Mouse (Mus musculus) right cerebral cortex, postnatal 4 days (tissue): ENCODE results near the gene Cuedc1.

ENCODE experiments used
- DNase-seq: peaks from one replicate; pipeline ENCODE4 v3.0.0-alpha.2; 2022

Cuedc1 gene

DNA sequence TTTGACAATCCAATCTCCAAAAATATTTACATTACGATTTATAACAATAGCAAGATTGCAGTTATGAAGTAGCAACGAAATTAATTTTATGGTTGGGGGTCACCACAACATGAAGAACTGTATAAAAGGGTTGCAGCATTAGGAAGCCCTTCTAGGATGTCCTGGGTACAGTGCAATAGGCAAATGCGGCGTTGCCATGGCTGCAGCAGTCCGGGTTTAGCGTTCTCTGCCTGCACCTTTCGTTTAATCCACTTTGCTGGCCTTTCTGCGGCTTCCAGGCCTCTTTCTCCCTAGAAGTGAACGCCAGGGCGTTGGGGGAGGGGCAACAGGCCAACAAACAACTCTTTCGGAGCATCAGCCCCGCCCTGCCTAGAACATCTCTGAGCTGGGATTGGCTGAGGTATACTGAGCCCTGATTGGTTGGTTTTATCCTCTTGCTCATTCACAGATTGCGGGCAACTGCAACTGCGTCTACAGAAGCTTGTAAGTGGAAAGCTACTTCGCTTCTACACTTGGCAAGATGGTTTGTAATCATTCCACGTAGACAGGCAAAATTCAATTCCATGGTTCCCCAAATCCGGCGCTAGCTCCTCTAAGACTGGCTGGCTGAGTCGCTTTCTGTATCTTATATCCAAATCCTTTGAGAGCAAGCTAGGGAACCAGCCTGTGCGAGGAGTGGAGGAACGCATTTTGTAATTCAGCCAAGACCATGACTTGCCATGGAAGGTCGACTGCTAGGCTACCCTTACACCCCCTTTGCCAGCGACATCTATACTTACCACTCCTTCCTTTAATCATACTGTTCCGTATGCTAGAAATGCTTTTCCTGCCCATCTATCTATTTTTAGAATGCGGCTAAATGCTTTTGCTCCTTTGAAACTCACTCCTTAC lies 10.9 kb upstream of the Cuedc1 start:
- DNase-seq: peak; percentile 90

GRCm38 (mm10) chr11:88089150-88089549 lies 8.7 kb upstream of the Cuedc1 start:
- no peak for DNase-seq

DNA sequence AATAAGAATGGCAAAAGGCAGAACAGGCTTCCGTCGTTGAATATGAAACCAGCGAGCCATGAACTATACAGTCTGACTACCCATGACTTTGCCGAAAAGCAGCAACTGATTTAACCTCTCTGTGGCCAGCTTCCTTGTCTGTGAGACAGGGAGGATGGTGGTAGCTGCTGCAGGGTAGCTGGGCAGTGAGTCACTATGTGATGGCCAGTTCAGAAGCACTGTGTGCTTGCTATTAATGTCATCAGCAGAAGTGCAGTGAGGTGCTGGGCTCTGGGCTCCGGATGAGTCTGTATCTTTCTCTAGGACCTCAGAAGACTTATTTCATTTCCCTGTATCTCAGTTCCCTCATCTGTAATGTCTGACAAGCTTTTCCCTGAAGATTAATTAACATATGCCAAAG lies 7.6 kb upstream of the Cuedc1 start:
- DNase-seq: no peak

- DNase-seq: no peak
Observed at GRCm38 (mm10) chr11:88091949-88092348, 5.9 kb upstream of the Cuedc1 start.

DNA sequence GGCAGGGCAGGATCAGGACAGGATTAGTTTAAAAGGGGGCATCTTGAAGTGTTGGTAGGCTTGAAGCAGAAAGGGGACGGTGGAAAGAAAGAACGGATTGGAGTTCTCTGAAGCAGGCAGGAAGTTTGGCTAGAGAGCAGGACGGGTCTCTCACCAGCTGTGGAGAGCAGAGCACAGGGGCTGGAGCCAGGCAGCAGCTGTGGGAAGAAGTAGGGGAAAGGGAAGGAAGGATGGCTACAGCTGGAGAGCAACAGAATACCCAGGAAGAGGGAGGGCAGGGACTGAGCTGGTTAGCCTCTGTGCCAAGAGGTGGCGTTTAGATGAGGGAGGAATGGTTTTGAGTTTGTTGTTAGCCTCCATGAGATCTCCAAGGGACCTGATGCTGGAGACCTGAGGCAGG lies 685 bp upstream of the Cuedc1 start:
- DNase-seq: no peak

DNA sequence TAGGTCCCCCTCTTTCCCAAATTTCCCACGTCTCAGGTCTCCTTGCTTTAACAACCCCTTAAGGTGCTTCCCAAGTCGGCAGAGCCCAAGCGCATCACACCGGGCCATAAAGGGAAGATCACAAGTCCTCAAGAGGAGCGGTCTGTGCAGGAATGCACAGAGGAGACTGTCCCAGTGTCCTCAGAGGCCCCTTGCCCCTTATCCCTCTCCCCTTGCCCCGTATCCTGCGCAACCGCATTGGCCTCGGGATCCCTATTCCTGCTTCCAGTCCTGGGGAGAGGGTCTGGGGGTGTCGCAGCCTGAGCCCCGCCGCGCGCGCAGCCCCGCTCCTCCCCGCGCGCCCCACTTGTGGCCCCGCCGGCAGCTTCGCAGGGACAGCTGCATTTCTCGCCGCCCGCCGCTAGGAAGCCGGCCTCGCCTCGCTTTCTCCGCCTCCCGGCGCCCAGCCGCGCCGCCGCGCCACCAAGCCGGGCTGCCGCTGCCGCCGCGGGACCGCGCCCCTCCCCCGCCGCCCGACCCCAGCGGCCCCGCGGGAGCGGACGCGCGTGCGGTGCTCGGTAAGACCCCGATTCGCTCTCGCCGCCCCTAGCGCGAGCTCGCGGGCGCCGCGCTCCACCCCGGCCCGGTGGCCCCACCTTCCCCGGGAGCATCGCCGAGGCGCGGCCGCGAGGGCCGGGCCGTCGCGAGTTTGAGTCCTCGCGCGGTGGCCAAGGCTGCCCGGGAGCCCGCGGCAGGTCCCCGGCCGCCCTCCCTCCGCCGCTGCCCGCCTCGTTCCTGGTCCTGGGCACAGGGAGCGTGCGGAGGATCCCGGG lies 1.1 kb downstream of the Cuedc1 start:
- peak; percentile 78 for DNase-seq

DNA sequence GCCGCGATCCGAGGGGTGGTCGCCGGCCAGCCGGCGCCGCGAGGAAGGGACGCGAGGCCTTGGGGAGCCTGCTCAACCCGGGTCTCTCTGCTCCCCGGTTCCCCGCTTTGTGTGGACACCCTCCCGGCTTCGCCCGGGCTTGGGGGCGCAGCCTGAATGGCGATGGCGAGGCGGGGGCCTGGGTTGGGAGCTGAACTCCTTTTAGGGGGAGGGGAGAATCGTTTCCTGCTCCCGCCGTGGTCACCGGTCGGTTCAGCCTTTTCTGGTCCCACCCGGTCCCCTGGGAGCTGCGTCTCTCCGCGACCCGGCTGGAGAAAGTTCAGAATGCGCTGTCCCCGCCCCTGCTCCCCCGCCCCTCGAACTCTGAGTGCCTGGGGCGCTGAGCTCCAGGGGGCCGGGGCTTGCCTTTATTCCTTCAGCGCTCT lies 1.8 kb downstream of the Cuedc1 start:
- peak; percentile 59 for DNase-seq

DNA sequence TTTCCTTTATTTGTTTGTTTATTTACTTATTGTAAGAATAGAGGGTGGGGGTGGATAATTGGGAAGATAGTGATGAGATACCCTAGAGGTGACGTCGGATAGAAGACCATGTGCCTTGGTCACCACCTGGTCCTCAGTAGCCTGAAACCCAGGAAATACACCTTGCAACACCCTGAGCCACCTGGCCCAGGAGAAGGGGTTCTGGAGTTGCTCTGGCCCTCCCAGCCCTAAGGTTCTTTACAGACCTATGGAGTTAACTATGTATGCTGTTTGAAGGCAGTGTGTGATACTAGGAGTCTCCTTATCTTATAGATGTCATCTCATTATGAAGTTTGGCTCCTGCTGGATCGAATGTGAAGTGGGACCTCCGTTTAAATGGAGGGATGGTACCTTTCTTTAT lies 2.3 kb downstream of the Cuedc1 start:
- no peak for DNase-seq

GRCm38 (mm10) chr11:88103214-88103941 lies 5.5 kb downstream of the Cuedc1 start:
- no peak for DNase-seq

DNA sequence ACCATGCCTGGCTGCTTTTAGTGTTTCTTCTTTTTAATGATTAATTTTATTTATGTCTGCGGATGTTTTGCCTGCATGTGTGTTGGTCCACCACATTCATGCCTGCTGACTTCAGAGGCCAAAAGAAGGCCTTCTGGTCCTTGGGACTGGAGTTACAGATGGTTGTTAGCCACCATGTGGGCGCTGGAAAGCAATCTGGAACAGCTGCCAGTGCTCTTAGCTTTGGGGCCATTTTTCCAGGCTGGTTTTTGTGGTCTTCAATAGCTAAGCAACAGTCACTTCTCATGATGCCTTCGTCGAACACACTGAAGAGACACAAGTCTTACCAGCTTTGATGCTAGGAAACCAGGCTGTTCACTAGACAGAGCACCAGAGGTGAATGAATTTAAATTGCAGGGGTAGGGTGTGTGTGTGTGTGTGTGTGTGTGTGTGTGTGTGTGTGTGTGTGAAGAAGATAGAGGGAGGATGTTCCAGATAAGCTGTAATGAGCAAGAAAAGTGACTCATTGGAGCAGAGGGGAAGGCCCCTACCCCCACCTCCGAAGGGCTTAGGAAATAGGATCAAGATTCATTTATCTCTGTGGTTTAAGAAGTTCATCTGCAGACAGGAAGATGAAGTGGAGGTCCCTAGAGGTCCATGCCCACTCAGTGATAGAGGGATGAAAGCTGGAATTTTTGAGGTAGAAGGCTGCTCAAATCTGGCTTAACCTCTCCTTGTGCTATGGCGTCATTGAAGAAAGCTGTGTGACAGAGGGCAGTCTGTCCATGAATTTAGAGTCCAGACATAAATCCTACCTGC lies 7.8 kb downstream of the Cuedc1 start:
- no peak for DNase-seq

- no peak for DNase-seq
Observed at GRCm38 (mm10) chr11:88106292-88106554, 8.4 kb downstream of the Cuedc1 start.

DNA sequence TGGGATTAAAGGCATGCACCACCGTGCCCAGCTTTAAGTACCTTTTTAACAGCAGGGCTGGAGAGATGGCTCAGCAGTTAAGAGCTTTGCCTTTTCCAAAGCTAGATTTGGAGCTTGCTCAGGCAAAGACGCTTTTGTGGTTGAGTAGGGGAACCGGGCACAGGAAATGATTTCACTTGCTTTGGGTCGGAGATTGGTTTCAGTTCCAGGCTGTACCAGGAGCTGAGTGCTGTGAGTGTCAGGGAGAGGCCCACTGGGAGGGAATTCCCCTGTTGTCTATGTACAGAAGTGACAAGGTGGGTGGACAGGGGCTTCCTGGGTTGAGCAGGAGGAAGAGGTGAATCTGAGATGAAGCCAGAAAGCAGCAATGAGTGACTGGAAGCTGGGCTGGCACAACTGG lies 9.5 kb downstream of the Cuedc1 start:
- DNase-seq: no peak

DNA sequence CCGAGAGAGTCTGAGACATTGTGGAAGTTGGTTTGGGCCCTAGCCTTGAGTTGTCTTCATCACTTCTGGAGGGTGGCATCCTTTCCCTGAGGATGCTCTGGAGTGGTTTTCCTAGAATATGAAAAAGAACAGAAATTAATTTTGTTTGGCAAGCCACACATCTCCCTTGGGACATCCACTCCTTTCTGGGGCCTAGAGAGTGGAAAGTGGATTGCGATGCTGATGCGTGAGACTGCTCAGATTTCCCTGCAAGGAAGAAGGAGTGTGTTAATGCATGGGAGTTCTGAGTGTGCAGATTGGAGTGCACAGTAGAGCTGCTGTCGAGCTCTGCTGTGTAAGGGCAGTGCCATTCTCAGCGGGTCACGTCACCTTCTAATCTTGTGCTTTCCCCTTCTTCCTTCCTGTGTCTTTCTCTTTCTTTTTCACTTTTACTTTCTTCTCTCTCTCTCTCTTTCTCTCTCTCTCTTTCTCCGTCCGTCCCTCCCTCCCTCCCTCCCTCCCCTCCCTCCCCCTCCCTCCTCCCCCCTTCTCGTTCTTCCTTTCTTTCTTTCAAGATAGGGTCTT lies 12.3 kb downstream of the Cuedc1 start:
- DNase-seq: no peak

GRCm38 (mm10) chr11:88112078-88112477 lies 14.2 kb downstream of the Cuedc1 start:
- no peak for DNase-seq

DNA sequence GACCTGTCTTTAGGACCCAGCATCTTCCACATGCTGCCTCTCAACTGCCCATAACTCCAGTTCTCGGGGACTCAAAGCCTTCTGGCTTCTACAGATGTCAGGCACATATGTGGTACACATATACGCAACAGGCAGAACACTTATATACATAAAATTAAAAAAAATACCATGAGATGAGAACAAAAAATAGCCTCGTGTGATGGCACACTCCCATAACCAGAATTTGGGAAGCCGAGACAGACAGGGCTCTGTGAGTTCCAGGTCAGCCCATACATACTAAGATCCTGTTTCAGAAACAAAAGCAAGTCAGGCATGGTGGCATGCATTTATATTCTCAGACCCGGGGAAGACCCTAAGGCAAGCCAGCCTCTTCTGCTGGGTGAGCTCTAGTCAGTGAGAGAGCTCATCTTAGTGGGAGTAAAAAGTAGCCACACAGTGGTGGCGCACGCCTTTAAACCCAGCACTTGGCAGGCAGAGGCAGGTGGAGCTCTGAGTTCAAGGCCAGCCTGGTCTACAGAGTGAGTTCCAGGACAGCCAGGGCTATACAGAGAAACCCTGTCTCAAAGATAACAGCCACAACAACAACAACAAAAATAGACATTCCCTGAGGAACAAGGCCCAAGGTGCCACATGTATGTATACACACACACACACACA lies 14.9 kb downstream of the Cuedc1 start:
- no peak for DNase-seq

GRCm38 (mm10) chr11:88113543-88114271 lies 15.8 kb downstream of the Cuedc1 start:
- no peak for DNase-seq

- peak; percentile 21 for DNase-seq
Observed at GRCm38 (mm10) chr11:88114871-88115301, 17.0 kb downstream of the Cuedc1 start.

GRCm38 (mm10) chr11:88116568-88116967 lies 18.7 kb downstream of the Cuedc1 start:
- no peak for DNase-seq

GRCm38 (mm10) chr11:88117356-88118090 lies 19.7 kb downstream of the Cuedc1 start:
- no peak for DNase-seq

DNA sequence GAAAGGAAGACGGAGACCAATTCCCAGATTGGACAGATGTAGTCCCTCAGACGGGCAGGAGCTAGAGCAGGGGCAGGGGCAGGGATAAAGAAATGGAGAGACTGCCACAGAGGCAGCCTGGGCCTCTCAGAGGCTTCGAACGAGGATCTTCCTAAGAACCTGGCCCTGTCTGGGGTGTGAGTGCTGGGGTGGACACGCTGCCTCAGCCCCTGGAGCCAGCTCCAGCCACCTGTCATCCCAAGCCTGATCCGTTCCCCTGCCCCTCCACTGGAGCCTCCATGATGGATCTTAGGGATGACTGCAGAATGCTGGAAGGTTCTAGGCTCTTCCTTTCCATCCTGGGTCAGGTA lies 20.2 kb downstream of the Cuedc1 start:
- no peak for DNase-seq
